Mouse (Mus musculus) stomach, embryonic 16.5 days (tissue): ENCODE results near the gene Extl1. TPM values are rescaled to one million over a fixed set of nuclear protein-coding genes. Genes with fewer than 3 reads are reported as not detected.

Experiments used
- ATAC-seq: fragments of 200-750 bp; cut with Nextera tagmentation; 2 replicates; pipeline ENCODE4 v1.8.0; 2017; ENCODE audit warnings: moderate number of reproducible peaks, moderate TSS enrichment; ENCODE audit not compliant: insufficient read depth, low FRiP score
- H3K27ac ChIP-seq: fragments of 300-500 bp; sonication (generic); 2 replicates; pipeline ENCODE4 v1.5.1; 2014; ENCODE audit warnings: low read length
- H3K27me3 ChIP-seq: fragments of 300-500 bp; sonication (generic); 2 replicates; pipeline ENCODE4 v1.6.1; 2014; ENCODE audit warnings: low read length, control low read depth, mixed read lengths; ENCODE audit not compliant: control insufficient read depth, insufficient read depth
- H3K36me3 ChIP-seq: fragments of 300-500 bp; sonication (generic); 2 replicates; pipeline ENCODE4 v1.6.1; 2014; ENCODE audit warnings: low read length; ENCODE audit not compliant: control insufficient read depth, insufficient read depth
- H3K4me1 ChIP-seq: fragments of 300-500 bp; sonication (generic); 2 replicates; pipeline ENCODE4 v1.6.1; 2014; ENCODE audit warnings: low read length, control low read depth, mixed read lengths; ENCODE audit not compliant: control insufficient read depth, insufficient read depth
- H3K4me2 ChIP-seq: fragments of 300-500 bp; sonication (generic); 2 replicates; pipeline ENCODE4 v1.6.1; 2014; ENCODE audit warnings: low read depth, low read length, mixed read lengths
- H3K4me3 ChIP-seq: fragments of 300-500 bp; sonication (generic); replicated peaks from 2 replicates; pipeline ENCODE4 v1.5.1; 2014; ENCODE audit warnings: mild to moderate bottlenecking, low read length
- H3K9ac ChIP-seq: fragments of 300-500 bp; sonication (generic); 2 replicates; pipeline ENCODE4 v1.6.1; 2014; ENCODE audit warnings: low read length
- H3K9me3 ChIP-seq: fragments of 300-500 bp; sonication (generic); replicated peaks from 2 replicates; pipeline ENCODE4 v1.6.1; 2016; ENCODE audit warnings: low read length, control low read depth; ENCODE audit not compliant: control insufficient read depth
- WGBS: fragments of 180-500 bp; shearing (Covaris S2); extraction: QIAGEN DNeasy Blood & Tissue Kit; methylation state at CpG from one replicate; pipeline ENCODE4 v1.1.7; 2014; 5-methylcytosine and 5-hydroxymethylcytosine counted together
- polyA plus RNA-seq: library from polyadenylated mRNA; unstranded; fragments of >200 nt; fragmentation: Nextera tagmentation; extraction: Ambion mirVana; gene quantifications from 2 replicates; pipeline ENCODE4 v1.2.1, GENCODE M21; 2015

Extl1 gene
- polyA plus RNA-seq, 1 experiment from 2014 or later, result 1.7 TPM

- H3K27ac ChIP-seq, result no peak overlapping the region
- no peak overlapping the region for H3K4me3 ChIP-seq
- H3K9ac ChIP-seq, result no peak overlapping the region
- H3K27me3 ChIP-seq, result no peaks in the 10 kb centered on the region
- H3K36me3 ChIP-seq, result no peaks in the 10 kb centered on the region
- ATAC-seq, result no peak
- H3K4me1 ChIP-seq, result peaks cover 6% of the 10 kb centered on the region
- 38% methylated on average over 2 of the region's 2 CpGs for WGBS
- H3K4me2 ChIP-seq, result peak overlapping the region; percentile 23; the same call in 1 of the 2 replicates
- no peaks in the 10 kb centered on the region for H3K9me3 ChIP-seq
Measured at GRCm38 (mm10) chr4:134306963-134307362, 76.7 kb downstream of the Extl1 start.

Other genes starting within 250 kb of the Extl1 start
- 110 and 113 TPM in 2 replicates for gene Cep85, start 196.7 kb downstream of the Extl1 start, polyA plus RNA-seq
- not detected in 2 replicates for gene Gm7534, start 180.8 kb downstream of the Extl1 start, polyA plus RNA-seq
- 0.30 and 0.55 TPM in 2 replicates for gene Catsper4, start 156.5 kb downstream of the Extl1 start, polyA plus RNA-seq
- gene Cnksr1, start 145.5 kb downstream of the Extl1 start, polyA plus RNA-seq, result 10.7 and 13.4 TPM in 2 replicates
- gene E130218I03Rik, start 140.2 kb downstream of the Extl1 start, polyA plus RNA-seq, result 0.26 and 0.45 TPM in 2 replicates
- gene Zfp593, start 138.3 kb downstream of the Extl1 start, polyA plus RNA-seq, result 12.9 and 13.0 TPM in 2 replicates
- not detected in 2 replicates for gene Gm30191, start 136.9 kb downstream of the Extl1 start, polyA plus RNA-seq
- gene Grrp1, start 129.7 kb downstream of the Extl1 start, polyA plus RNA-seq, result 3.2 and 3.5 TPM in 2 replicates
- gene Pdik1l, start 96.0 kb downstream of the Extl1 start, polyA plus RNA-seq, result 17.7 and 19.0 TPM in 2 replicates
- gene Trim63, start 68.7 kb downstream of the Extl1 start, polyA plus RNA-seq, result 0.37 and 1.4 TPM in 2 replicates
- 0.91 and 1.1 TPM in 2 replicates for gene Slc30a2, start 40.7 kb downstream of the Extl1 start, polyA plus RNA-seq
- gene Pafah2, start 12.5 kb upstream of the Extl1 start, polyA plus RNA-seq, result 24.7 and 24.8 TPM in 2 replicates
- gene Stmn1, start 84.5 kb upstream of the Extl1 start, polyA plus RNA-seq, result 1,080 and 1,153 TPM in 2 replicates
- 11.7 and 12.0 TPM in 2 replicates for gene Paqr7, start 112.8 kb upstream of the Extl1 start, polyA plus RNA-seq
- gene Aunip, start 127.1 kb upstream of the Extl1 start, polyA plus RNA-seq, result 10.0 and 11.8 TPM in 2 replicates
- gene Mtfr1l, start 151.5 kb upstream of the Extl1 start, polyA plus RNA-seq, result 89.1 and 95.1 TPM in 2 replicates
- 7.9 and 8.0 TPM in 2 replicates for gene Selenon, start 168.3 kb upstream of the Extl1 start, polyA plus RNA-seq